Mouse (Mus musculus) brain, embryonic 14.5 days (tissue): ENCODE results near the gene BC004004.
A peak's percentile ranks its signal among the peaks of the same experiment; 100 is the strongest.

Experiments used
- CTCF ChIP-seq: fragments of 200-500 bp; IDR thresholded peaks from 2 replicates; pipeline ENCODE4 v1.5.1; 2012; ENCODE audit warnings: inconsistent platforms, mild to moderate bottlenecking, moderate library complexity, borderline replicate concordance; ENCODE audit not compliant: insufficient read depth, insufficient read length; ENCODE audit errors: extremely low read depth
- POLR2A ChIP-seq: fragments of 200-500 bp; IDR thresholded peaks from 2 replicates; pipeline ENCODE4 v1.6.1; 2012; ENCODE audit warnings: mild to moderate bottlenecking, inconsistent platforms, borderline replicate concordance; ENCODE audit not compliant: poor library complexity, insufficient read depth, insufficient read length, severe bottlenecking; ENCODE audit errors: extremely low read depth

GRCm38 (mm10) chr17:29246602-29247001 lies 22.0 kb upstream of the BC004004 start:
- TF ChIP-seq CTCF (peak; percentile 81; the same call in 1 of the 2 replicates), POLR2A (no peak)
